Mouse (Mus musculus) cortical plate, adult 2 months (tissue): ENCODE data around the gene Suox. TPM values are rescaled to one million over a fixed set of nuclear protein-coding genes. Genes with fewer than 3 reads are reported as not detected.
"Not testable (repeated sequence)": the region's sequence is repeated elsewhere in the genome, so short reads cannot be mapped to it uniquely, and the experiment has no call there.

ENCODE experiments used
- H3K27ac ChIP-seq: fragments of 200-500 bp; 2 replicates; pipeline ENCODE4 v1.5.1; 2012; ENCODE audit warnings: low read length, control low read depth, inconsistent platforms; ENCODE audit not compliant: insufficient read depth
- H3K4me1 ChIP-seq: fragments of 200-500 bp; 2 replicates; pipeline ENCODE4 v1.6.1; 2011; ENCODE audit warnings: low read length; ENCODE audit not compliant: control insufficient read depth, insufficient read depth
- H3K4me3 ChIP-seq: fragments of 200-500 bp; 2 replicates; pipeline ENCODE4 v1.5.1; 2011; ENCODE audit warnings: mild to moderate bottlenecking, low read length, control low read depth; ENCODE audit not compliant: insufficient read depth
- CTCF ChIP-seq: fragments of 200-500 bp; IDR thresholded peaks from 2 replicates; pipeline ENCODE4 v1.5.1; 2011; ENCODE audit warnings: mild to moderate bottlenecking, control low read depth, low read length; ENCODE audit not compliant: insufficient read depth; ENCODE audit errors: extremely low read depth
- POLR2A ChIP-seq: fragments of 200-500 bp; IDR thresholded peaks from 2 replicates; pipeline ENCODE4 v1.6.1; 2011; ENCODE audit warnings: mild to moderate bottlenecking, low read length, control low read depth; ENCODE audit not compliant: insufficient read depth; ENCODE audit errors: extremely low read depth
- polyA plus RNA-seq: library from polyadenylated mRNA; depleted of rRNA; stranded (reverse); fragments of >200 nt; gene quantifications from 2 replicates; pipeline ENCODE4 v1.2.3, GENCODE M21; 2012

The Suox gene
- polyA plus RNA-seq, 1 experiment, result 12.1 TPM

GRCm38 (mm10) chr10:128631571-128631970 is 42.3 kb downstream of the Suox start:
- Histone ChIP-seq H3K27ac (no peak overlapping the region), H3K4me3 (no peak overlapping the region), H3K4me1 (no peaks in the 10 kb centered on the region)
- TF ChIP-seq POLR2A (no peak), CTCF (no peak)

- H3K4me3 ChIP-seq, result not testable (repeated sequence)
These were observed 43.6 kb downstream of the Suox start for GRCm38 (mm10) chr10:128630306-128630705.

GRCm38 (mm10) chr10:128629746-128630145 is 44.1 kb downstream of the Suox start:
- H3K27ac ChIP-seq, result no peak overlapping the region
- H3K4me1 ChIP-seq, result peaks cover 5% of the 10 kb centered on the region
- TF ChIP-seq CTCF (no peak), POLR2A (no peak)
- no peak overlapping the region for H3K4me3 ChIP-seq

More at GRCm38 (mm10) chr10:128630306-128630705, 43.6 kb downstream of the Suox start:
- not testable (repeated sequence) for H3K27ac ChIP-seq, H3K4me1 ChIP-seq

- no peak for TF ChIP-seq POLR2A
- H3K4me1 ChIP-seq, result peaks cover 5% of the 10 kb centered on the region
- H3K4me3 ChIP-seq, result no peak overlapping the region
- H3K27ac ChIP-seq, result no peak overlapping the region
These were observed 46.2 kb downstream of the Suox start for GRCm38 (mm10) chr10:128627398-128628317.

- peak within 1 kb of the TSS; percentile 62; the same call in 1 of the 2 replicates for H3K27ac ChIP-seq
- H3K4me1 ChIP-seq, result peaks cover 5% of the 10 kb centered on the region
- H3K4me3 ChIP-seq, result peak within 1 kb of the TSS; percentile 95
- TF ChIP-seq POLR2A, result peak; percentile 98
- peak; percentile 44; the same call in 1 of the 2 replicates for TF ChIP-seq CTCF
These were observed 47.3 kb downstream of the Suox start, which contains the start of gene Rps26 for GRCm38 (mm10) chr10:128626311-128627310. Gene Rps26 (minus strand): TSS chr10:128626747.

- Histone ChIP-seq H3K4me1 (peaks cover 5% of the 10 kb centered on the region), H3K4me3 (peak overlapping the region; percentile 95), H3K27ac (no peak overlapping the region)
- no peak for TF ChIP-seq POLR2A
- TF ChIP-seq CTCF, result no peak
These were observed 48.5 kb downstream of the Suox start for GRCm38 (mm10) chr10:128625287-128625894.

- not testable (repeated sequence) for H3K4me3 ChIP-seq, H3K4me1 ChIP-seq, H3K27ac ChIP-seq
These were observed 50.7 kb downstream of the Suox start for GRCm38 (mm10) chr10:128623106-128623613.

GRCm38 (mm10) chr10:128622702-128623101 is 51.2 kb downstream of the Suox start:
- Histone ChIP-seq H3K4me1 (peaks cover 5% of the 10 kb centered on the region), H3K4me3 (no peak overlapping the region), H3K27ac (no peak overlapping the region)
- no peak for TF ChIP-seq CTCF
- TF ChIP-seq POLR2A, result no peak

GRCm38 (mm10) chr10:128621986-128622520 is 51.8 kb downstream of the Suox start:
- TF ChIP-seq POLR2A (no peak), CTCF (no peak)
- no peak overlapping the region for H3K27ac ChIP-seq
- no peak overlapping the region for H3K4me3 ChIP-seq
- peaks cover 5% of the 10 kb centered on the region for H3K4me1 ChIP-seq
